Mouse (Mus musculus) forebrain, embryonic 11.5 days (tissue): ENCODE results near the gene Nbl1. TPM values are rescaled to one million over a fixed set of nuclear protein-coding genes. Genes with fewer than 3 reads are reported as not detected.

Experiments used
- ATAC-seq: fragments of 200-750 bp; cut with Nextera tagmentation; replicated peaks from 2 replicates; pipeline ENCODE4 v1.8.0; 2017; ENCODE audit warnings: moderate TSS enrichment; ENCODE audit not compliant: low FRiP score
- DNase-seq: peaks from one replicate; pipeline ENCODE4 v3.0.0-alpha.2; 2017; ENCODE audit warnings: low spot score
- H3K27ac ChIP-seq: fragments of 300-500 bp; sonication (generic); 2 replicates; pipeline ENCODE4 v1.5.1; 2014; ENCODE audit warnings: low read depth, low read length
- H3K27me3 ChIP-seq: fragments of 300-500 bp; sonication (generic); 2 replicates; pipeline ENCODE4 v1.6.1; 2014; ENCODE audit warnings: mild to moderate bottlenecking, low read length, mixed read lengths; ENCODE audit not compliant: control insufficient read depth, insufficient read depth
- H3K36me3 ChIP-seq: fragments of 300-500 bp; sonication (generic); 2 replicates; pipeline ENCODE4 v1.6.1; 2014; ENCODE audit warnings: mild to moderate bottlenecking, low read length, moderate library complexity, mixed read lengths; ENCODE audit not compliant: control insufficient read depth, insufficient read depth
- H3K4me1 ChIP-seq: fragments of 300-500 bp; sonication (generic); replicated peaks from 2 replicates; pipeline ENCODE4 v1.6.1; 2014; ENCODE audit warnings: low read length, mixed read lengths; ENCODE audit not compliant: control insufficient read depth, insufficient read depth
- H3K4me2 ChIP-seq: fragments of 300-500 bp; sonication (generic); 2 replicates; pipeline ENCODE4 v1.6.1; 2014; ENCODE audit warnings: low read depth, mild to moderate bottlenecking, low read length, moderate library complexity, mixed read lengths; ENCODE audit not compliant: severe bottlenecking
- H3K4me3 ChIP-seq: fragments of 300-500 bp; sonication (generic); 2 replicates; pipeline ENCODE4 v1.5.1; 2014; ENCODE audit warnings: low read depth, low read length
- H3K9ac ChIP-seq: fragments of 300-500 bp; sonication (generic); 2 replicates; pipeline ENCODE4 v1.6.1; 2014; ENCODE audit warnings: low read length
- H3K9me3 ChIP-seq: fragments of 300-500 bp; sonication (generic); 2 replicates; pipeline ENCODE4 v1.6.1; 2016; ENCODE audit warnings: low read length, mixed read lengths; ENCODE audit not compliant: control insufficient read depth
- WGBS: fragments of 180-500 bp; shearing (Covaris S2); extraction: QIAGEN DNeasy Blood & Tissue Kit; methylation state at CpG from one replicate; pipeline ENCODE4 v1.1.7; 2014; 5-methylcytosine and 5-hydroxymethylcytosine counted together
- polyA plus RNA-seq: library from polyadenylated mRNA; unstranded; fragments of >200 nt; fragmentation: Nextera tagmentation; extraction: Ambion mirVana; gene quantifications from 2 replicates; pipeline ENCODE4 v1.2.1, GENCODE M21; 2014

Nbl1 gene
- polyA plus RNA-seq, result 23.9 and 24.7 TPM in 2 replicates

DNA sequence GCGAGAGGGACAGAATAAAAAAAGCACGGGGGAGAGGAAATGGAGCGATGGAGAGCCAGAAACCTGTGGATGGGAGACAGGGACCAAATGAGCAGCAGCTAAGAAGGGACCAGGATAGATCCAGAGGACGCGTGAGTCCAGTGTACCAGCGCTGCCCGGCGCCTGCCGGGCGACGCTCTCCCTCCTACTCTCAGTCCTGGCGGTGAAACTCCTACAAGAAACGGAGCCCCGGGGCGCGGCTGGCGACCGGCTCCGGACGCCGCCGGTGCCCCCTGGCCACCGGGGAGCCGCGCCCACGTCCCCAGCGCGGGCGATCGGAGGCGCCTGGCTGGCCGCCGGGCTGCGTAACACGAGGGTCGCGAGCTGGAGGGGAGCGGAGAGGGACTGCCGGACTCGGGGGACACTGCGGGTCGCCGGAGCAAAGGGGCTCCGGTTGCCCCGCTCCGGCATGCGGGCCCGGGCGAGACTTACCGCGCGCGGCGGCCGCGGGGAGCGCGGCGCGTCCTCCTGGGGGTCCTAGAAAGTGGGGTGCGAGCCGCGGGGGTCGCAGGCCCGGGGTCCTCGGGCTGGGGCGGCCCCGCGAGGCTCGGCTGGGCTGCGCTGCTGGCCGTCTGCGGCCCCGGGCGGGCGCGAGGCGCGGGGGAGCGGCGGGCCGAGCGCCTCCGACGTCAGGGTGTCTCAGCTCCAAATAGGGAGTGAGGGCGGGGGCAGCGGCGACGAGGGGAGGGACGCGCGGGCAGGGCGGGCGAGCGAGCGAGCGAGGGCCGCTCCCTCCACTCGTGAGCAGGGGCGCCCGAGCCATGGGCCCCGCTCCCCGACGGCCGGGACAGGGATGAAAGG, at the start of gene Nbl1:
TSS of gene Nbl1 (minus strand) at position 638 of the 840 bp plus-strand sequence.
- peaks cover 5% of the 10 kb centered on the region; the same call in 1 of the 2 replicates for H3K9me3 ChIP-seq
- H3K27ac ChIP-seq, result no peak within 1 kb of the TSS
- H3K9ac ChIP-seq, result peak within 1 kb of the TSS; percentile 55
- H3K4me1 ChIP-seq, result peaks cover 6% of the 10 kb centered on the region; the same call in 1 of the 2 replicates
- peak within 1 kb of the TSS; percentile 65 for H3K4me2 ChIP-seq
- H3K27me3 ChIP-seq, result peaks cover 41% of the 10 kb centered on the region
- H3K4me3 ChIP-seq, result peak within 1 kb of the TSS; percentile 45
- DNase-seq, result peak; percentile 64
- WGBS, result under 1% methylated on average over 74 of the region's 105 CpGs
- no peaks in the 10 kb centered on the region for H3K36me3 ChIP-seq
- no peak for ATAC-seq

DNA sequence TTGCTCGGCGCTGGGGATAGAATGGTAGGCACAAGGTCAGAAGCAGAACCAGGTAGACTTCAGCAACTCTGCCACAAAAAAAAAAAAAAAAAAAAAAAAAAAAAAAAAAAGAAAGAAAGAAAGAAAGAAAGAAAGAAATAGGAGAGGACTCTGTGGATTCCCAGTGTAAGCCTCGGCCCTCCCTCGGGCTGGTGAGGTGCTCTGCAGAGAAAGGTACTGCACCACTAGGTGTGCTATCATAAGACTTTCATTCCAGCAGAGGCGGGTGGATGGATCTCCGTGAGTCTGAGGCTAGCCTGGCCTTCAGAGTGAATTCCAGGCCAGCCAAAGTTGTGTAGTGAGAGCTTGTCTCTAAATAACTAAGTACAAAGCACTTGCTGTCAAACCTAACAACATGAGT, 49.0 kb upstream of the Nbl1 start:
- DNase-seq, result no peak
- no peak overlapping the region for H3K4me2 ChIP-seq
- WGBS, result 70% methylated on average over 6 of the region's 6 CpGs

DNA sequence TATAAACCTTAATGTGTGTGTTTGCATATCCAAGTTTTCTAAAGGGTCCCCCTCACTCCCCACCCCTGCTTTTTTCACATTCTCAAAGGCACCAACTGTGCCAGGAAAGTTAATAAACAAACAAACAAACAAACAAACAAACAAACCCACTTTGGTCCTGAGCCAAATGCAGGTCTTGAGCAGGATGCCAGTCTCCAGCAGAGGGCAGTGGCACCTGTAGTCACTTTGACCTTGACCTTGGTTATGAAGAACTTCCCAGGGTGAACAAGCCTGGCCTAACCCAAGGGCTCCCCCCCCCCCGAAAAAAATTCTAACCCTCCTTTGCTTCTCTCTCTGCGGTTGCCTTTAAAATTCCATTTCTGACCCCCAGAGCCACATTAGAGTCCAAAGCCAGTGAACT, 47.5 kb upstream of the Nbl1 start:
- Histone ChIP-seq H3K4me3 (no peak overlapping the region), H3K27ac (no peak overlapping the region), H3K4me2 (no peak overlapping the region), H3K9ac (no peak overlapping the region), H3K27me3 (no peaks in the 10 kb centered on the region), H3K9me3 (no peaks in the 10 kb centered on the region), H3K4me1 (no peaks in the 10 kb centered on the region), H3K36me3 (no peaks in the 10 kb centered on the region)
- DNase-seq (no peak), ATAC-seq (no peak)
- 76% methylated on average over 2 of the region's 2 CpGs for WGBS

More for the DNA sequence above, 49.0 kb upstream of the Nbl1 start:
- no peaks in the 10 kb centered on the region for H3K36me3 ChIP-seq
- H3K9me3 ChIP-seq, result no peaks in the 10 kb centered on the region
- no peak overlapping the region for H3K27ac ChIP-seq
- ATAC-seq, result no peak
- H3K27me3 ChIP-seq, result no peaks in the 10 kb centered on the region
- H3K9ac ChIP-seq, result no peak overlapping the region
- no peak overlapping the region for H3K4me3 ChIP-seq
- H3K4me1 ChIP-seq, result no peaks in the 10 kb centered on the region

DNA sequence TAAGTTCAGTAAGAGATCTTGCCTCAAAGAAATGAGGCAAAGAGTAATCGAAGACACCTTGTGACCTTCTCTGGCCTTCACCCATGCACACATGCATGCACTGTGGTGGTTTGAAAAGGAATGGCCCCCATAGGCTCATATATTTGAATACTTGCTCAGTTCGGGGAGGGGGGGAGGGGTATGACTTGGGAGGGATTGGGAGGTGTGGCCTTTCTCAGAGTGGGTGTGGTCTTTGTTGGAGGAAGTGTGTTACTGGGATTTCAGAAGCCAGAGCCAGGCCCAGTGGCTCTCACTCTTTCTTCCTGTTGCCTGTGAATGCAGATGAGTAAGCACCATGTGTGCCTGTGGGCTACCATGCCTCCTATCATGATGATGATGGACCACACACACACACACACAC, 43.2 kb upstream of the Nbl1 start:
- ATAC-seq (no peak), DNase-seq (no peak)
- Histone ChIP-seq H3K4me1 (no peaks in the 10 kb centered on the region), H3K4me2 (no peak overlapping the region), H3K9ac (no peak overlapping the region), H3K4me3 (no peak overlapping the region), H3K27me3 (no peaks in the 10 kb centered on the region), H3K9me3 (no peaks in the 10 kb centered on the region), H3K27ac (no peak overlapping the region), H3K36me3 (no peaks in the 10 kb centered on the region)
- 82% methylated on average over 2 of the region's 2 CpGs for WGBS

DNA sequence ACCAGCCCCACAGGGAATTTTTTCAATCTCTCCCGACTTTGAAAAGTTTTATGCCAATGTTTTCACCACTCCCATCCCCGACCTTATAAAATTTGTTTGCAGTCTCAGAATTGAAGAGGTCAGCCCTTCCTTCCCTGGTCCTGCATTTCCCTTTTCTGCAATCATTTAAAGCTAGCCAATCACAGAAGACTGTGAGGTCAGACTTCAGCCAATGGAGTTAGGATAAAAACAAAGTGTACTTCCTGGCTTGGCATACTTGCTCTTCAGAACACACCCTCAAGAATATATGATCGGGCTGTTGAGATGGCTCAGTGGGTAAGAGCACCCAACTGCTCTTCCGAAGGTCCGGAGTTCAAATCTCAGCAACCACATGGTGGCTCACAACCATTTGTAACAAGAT, 40.3 kb upstream of the Nbl1 start:
- no peak for DNase-seq
- no peak overlapping the region for H3K9ac ChIP-seq
- H3K9me3 ChIP-seq, result no peaks in the 10 kb centered on the region
- H3K27ac ChIP-seq, result no peak overlapping the region
- 82% methylated on average over 5 of the region's 5 CpGs for WGBS
- H3K27me3 ChIP-seq, result no peaks in the 10 kb centered on the region
- H3K36me3 ChIP-seq, result no peaks in the 10 kb centered on the region
- no peak overlapping the region for H3K4me3 ChIP-seq
- H3K4me2 ChIP-seq, result no peak overlapping the region
- no peak for ATAC-seq
- peaks cover 5% of the 10 kb centered on the region; the same call in 1 of the 2 replicates for H3K4me1 ChIP-seq

DNA sequence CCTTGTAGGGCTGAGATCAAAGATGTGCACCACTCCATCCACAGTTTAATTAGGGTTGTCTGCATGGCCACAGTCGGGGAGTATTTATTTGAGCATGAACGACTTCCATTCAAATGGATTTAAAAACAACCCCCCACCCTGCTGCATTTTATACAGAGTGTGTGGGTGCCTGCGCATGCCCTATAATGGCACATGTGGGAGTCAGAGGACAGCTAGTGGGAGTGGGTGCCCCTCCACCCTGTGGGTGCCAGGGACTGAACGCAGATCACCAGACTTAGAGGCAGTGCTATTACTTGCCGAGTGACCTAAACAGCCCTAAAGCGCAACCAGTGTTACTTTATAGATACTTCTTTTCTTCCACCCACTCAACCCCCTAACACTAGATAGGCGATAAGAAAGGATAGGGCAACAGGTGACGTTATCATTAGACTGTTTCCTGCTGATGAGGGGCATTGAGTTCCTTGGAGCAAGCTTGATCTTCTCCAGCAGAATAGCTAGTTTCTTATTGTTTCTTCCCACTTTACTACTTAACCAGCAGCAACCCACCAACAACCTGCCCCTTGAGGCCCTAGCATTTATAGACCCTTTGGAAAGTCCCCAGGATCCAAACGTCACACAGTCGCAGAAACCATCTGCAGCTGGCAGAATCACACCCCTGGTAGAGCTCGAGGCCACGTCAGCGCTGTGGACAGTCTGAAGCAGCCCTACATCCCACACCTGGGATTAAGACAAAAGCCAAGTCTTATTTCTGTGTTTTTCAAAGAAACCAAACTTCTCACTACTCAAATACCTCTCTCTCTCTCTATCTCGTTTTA, 39.3 kb upstream of the Nbl1 start:
- no peak overlapping the region for H3K4me3 ChIP-seq
- no peak overlapping the region for H3K27ac ChIP-seq
- peaks cover 5% of the 10 kb centered on the region; the same call in 1 of the 2 replicates for H3K4me1 ChIP-seq
- no peak overlapping the region for H3K9ac ChIP-seq
- H3K4me2 ChIP-seq, result no peak overlapping the region
- no peaks in the 10 kb centered on the region for H3K27me3 ChIP-seq
- no peaks in the 10 kb centered on the region for H3K36me3 ChIP-seq
- WGBS, result 85% methylated on average over 14 of the region's 14 CpGs
- ATAC-seq, result no peak
- no peaks in the 10 kb centered on the region for H3K9me3 ChIP-seq
- DNase-seq, result no peak

DNA sequence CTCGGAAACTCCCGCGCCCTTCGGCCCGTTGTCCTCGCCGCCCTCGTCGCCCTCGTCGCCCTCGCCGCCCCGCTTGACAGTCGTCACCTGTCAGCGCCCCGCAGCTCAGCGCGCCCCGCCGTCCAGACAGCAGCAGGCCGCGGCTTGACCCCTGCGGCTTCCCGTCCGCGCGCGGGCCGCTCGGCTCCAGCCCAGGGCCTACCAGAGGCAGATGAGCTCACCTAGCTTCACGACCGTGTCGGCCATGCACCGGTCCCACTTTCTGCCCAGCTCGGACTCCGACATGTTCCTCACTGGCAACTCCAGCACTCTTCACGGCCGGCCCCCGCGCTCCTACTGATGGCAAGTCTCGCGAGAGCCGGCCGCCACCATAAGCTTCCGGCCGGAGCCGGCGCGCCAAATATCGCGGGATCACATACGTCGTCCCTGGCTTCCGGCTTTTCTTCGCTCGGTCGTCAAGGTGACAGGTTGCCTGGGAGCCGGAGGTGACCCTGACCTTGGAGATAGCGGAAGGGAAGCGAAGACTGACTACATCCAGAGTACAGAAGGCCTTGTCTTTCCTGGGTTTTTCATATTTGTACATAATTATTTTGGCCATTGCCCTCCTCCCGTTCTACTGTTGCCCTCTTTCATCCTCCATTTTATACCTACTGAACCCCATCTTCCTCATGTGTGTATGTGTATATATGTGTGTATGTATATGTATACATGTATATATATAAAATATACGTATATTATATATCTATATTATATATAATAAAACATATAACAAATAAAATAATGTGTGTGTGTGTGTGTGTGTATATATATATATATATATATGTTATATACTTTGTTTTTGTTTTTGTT, 38.1 kb upstream of the Nbl1 start, which contains the start of gene Minos1:
TSS of gene Minos1 (minus strand) at position 413 of the 849 bp plus-strand sequence.
- WGBS, result under 1% methylated on average over 63 of the region's 63 CpGs
- ATAC-seq (peak; percentile 97), DNase-seq (peak; percentile 98)
- Histone ChIP-seq H3K9ac (peak within 1 kb of the TSS; percentile 91), H3K4me2 (peak within 1 kb of the TSS; percentile 95), H3K27me3 (no peaks in the 10 kb centered on the region), H3K27ac (peak within 1 kb of the TSS; percentile 78), H3K9me3 (no peaks in the 10 kb centered on the region; the same call in 1 of the 2 replicates), H3K36me3 (no peaks in the 10 kb centered on the region), H3K4me3 (peak within 1 kb of the TSS; percentile 98), H3K4me1 (peaks cover 5% of the 10 kb centered on the region; the same call in 1 of the 2 replicates)
